Mouse (Mus musculus) cerebellum, postnatal 36 days (tissue): Measurements from ENCODE around the gene Defb7.
A peak's percentile ranks its signal among the peaks of the same experiment; 100 is the strongest.

ENCODE experiments used
- DNase-seq, 2 experiments: peaks; one replicate each; pipeline ENCODE4 v3.0.0; 2021 to 2022; ENCODE audit warnings: mixed read lengths in 2 of 2

Gene Defb7

GRCm38 (mm10) chr8:19494797-19495196 lies at the start of gene Defb7:
TSS of gene Defb7 (plus strand) at chr8:19495097.
- DNase-seq = no peak

GRCm38 (mm10) chr8:19446378-19446777 lies 48.5 kb upstream of the Defb7 start:
- DNase-seq = no peak

GRCm38 (mm10) chr8:19461355-19461754 lies 33.5 kb upstream of the Defb7 start:
- DNase-seq = no peak

- no peak for DNase-seq
Observed at GRCm38 (mm10) chr8:19469026-19469425, 25.9 kb upstream of the Defb7 start.

GRCm38 (mm10) chr8:19500524-19500923 lies 5.6 kb downstream of the Defb7 start:
- no peak for DNase-seq

- peak; percentile 6 to 12 for DNase-seq
Observed at GRCm38 (mm10) chr8:19535195-19535829, 40.4 kb downstream of the Defb7 start.

- peak; percentile 50 to 60 for DNase-seq
Observed at GRCm38 (mm10) chr8:19540376-19540775, 45.5 kb downstream of the Defb7 start.
